In genomic region chr7:25205355-25206093, GRCm38 (mm10) we compare ENCODE assay signal across 11 mouse cellular contexts. TPM values are rescaled to one million over a fixed set of nuclear protein-coding genes. Genes with fewer than 3 reads are reported as not detected.
DNase-seq lines count a peak whose midpoint lies in the region; ATAC-seq and TF ChIP-seq lines count a peak whose summit lies in the region.
"Had no signal": no experiment of that assay in that cellular context is flagged by ENCODE, and none has a peak within 500 bp of the region (broad histone marks: within the 10 kb centered on the region; RNA-seq: fewer than 3 reads in every experiment).

No protein-coding gene starts in this region.

- no peak for TF ChIP-seq EP300 in stomach, postnatal 0 days (optimal IDR thresholded peaks at IDR 0.05)

- no peak for TF ChIP-seq CTCF in stomach, postnatal 0 days (IDR thresholded peaks at IDR 0.05; ENCODE audit: low read depth)

- H3K27me3 ChIP-seq in heart, embryonic 15.5 days = no peaks in the 10 kb centered on the region
- H3K27me3 ChIP-seq in stomach, postnatal 0 days (ENCODE audit: control insufficient read depth, insufficient read depth, low read length) = no peaks in the 10 kb centered on the region
- no peaks in the 10 kb centered on the region for H3K27me3 ChIP-seq in forebrain, embryonic 13.5 days
- H3K27me3 ChIP-seq: forebrain, embryonic 15.5 days; neural tube, embryonic 12.5 days had no signal

- peaks cover 22% of the 10 kb centered on the region; the same call in 1 of the 2 replicates for H3K36me3 ChIP-seq in heart, embryonic 15.5 days
- H3K36me3 ChIP-seq in stomach, postnatal 0 days (ENCODE audit: control insufficient read depth, insufficient read depth, low read length) = peaks cover 8% of the 10 kb centered on the region; the same call in 1 of the 2 replicates
- H3K36me3 ChIP-seq in forebrain, embryonic 13.5 days (ENCODE audit: poor library complexity, severe bottlenecking) = peaks cover 75% of the 10 kb centered on the region

- no peak overlapping the region for H3K4me3 ChIP-seq in heart, embryonic 15.5 days
- H3K4me3 ChIP-seq in brown adipose tissue, adult 24 weeks (ENCODE audit: insufficient read depth, low read depth, low read length) = no peak overlapping the region
- no peak overlapping the region for H3K4me3 ChIP-seq in stomach, postnatal 0 days (ENCODE audit: low read depth, low read length)
- no peak overlapping the region for H3K4me3 ChIP-seq in forebrain, embryonic 13.5 days
- H3K4me3 ChIP-seq: forebrain, embryonic 15.5 days; neural tube, embryonic 12.5 days had no signal

- WGBS in heart, embryonic 15.5 days = 71% methylated on average over 16 of the region's 16 CpGs
- 71% methylated on average over 16 of the region's 16 CpGs for WGBS in stomach, postnatal 0 days
- WGBS in forebrain, embryonic 13.5 days = 91% methylated on average over 16 of the region's 16 CpGs

- H3K27ac ChIP-seq in heart, embryonic 15.5 days = 0 out of 2 replicates have a peak overlapping the region, but pooled peaks have one; percentile 2
- 0 out of 2 replicates have a peak overlapping the region, but pooled peaks have one; percentile 20 for H3K27ac ChIP-seq in brown adipose tissue, adult 24 weeks (replicated peaks; ENCODE audit: low read depth, low read length)
- peak overlapping the region; percentile 65 for H3K27ac ChIP-seq in stomach, postnatal 0 days (replicated peaks)
- H3K27ac ChIP-seq in forebrain, embryonic 13.5 days = no peak overlapping the region
- H3K27ac ChIP-seq: forebrain, embryonic 15.5 days; hindbrain, postnatal 0 days; neural tube, embryonic 12.5 days had no signal

- ATAC-seq in heart, embryonic 15.5 days (replicated peaks; ENCODE audit: insufficient number of reproducible peaks, insufficient read depth, low FRiP score, low read depth) = no peak
- no peak for ATAC-seq in stomach, postnatal 0 days (ENCODE audit: low FRiP score, low TSS enrichment)
- no peak for ATAC-seq in forebrain, embryonic 13.5 days
- ATAC-seq: forebrain, embryonic 15.5 days; hindbrain, postnatal 0 days had no signal

- no peak for DNase-seq in heart, adult 11 months
- peak; percentile 33 for DNase-seq in lung, postnatal 14 days
- no peak for DNase-seq in stomach, postnatal 0 days (ENCODE audit: low spot score)
- DNase-seq in adrenal gland, postnatal 25 days = no peak
- no peak for DNase-seq in frontal cortex, adult 2 months (ENCODE audit: extremely low spot score in 1 of 2, low spot score in 1 of 2)

- H3K4me1 ChIP-seq in heart, embryonic 15.5 days (replicated peaks) = peaks cover 8% of the 10 kb centered on the region; the same call in 1 of the 2 replicates
- H3K4me1 ChIP-seq in brown adipose tissue, adult 24 weeks (ENCODE audit: control insufficient read depth, insufficient read depth, insufficient read length, low read length) = no peaks in the 10 kb centered on the region
- H3K4me1 ChIP-seq in stomach, postnatal 0 days (replicated peaks; ENCODE audit: control insufficient read depth, insufficient read depth) = no peaks in the 10 kb centered on the region
- no peaks in the 10 kb centered on the region for H3K4me1 ChIP-seq in forebrain, embryonic 13.5 days
- H3K4me1 ChIP-seq: forebrain, embryonic 15.5 days; neural tube, embryonic 12.5 days had no signal

- no peaks in the 10 kb centered on the region for H3K9me3 ChIP-seq in heart, embryonic 15.5 days (replicated peaks)
- no peaks in the 10 kb centered on the region for H3K9me3 ChIP-seq in stomach, postnatal 0 days (ENCODE audit: control insufficient read depth, low read length)
- H3K9me3 ChIP-seq in forebrain, embryonic 13.5 days (replicated peaks) = no peaks in the 10 kb centered on the region
- H3K9me3 ChIP-seq: forebrain, embryonic 15.5 days; neural tube, embryonic 12.5 days had no signal

- H3K9ac ChIP-seq in heart, embryonic 15.5 days = no peak overlapping the region
- peak overlapping the region; percentile 35; the same call in 1 of the 2 replicates for H3K9ac ChIP-seq in stomach, postnatal 0 days (ENCODE audit: low read length)
- no peak overlapping the region for H3K9ac ChIP-seq in forebrain, embryonic 13.5 days
- H3K9ac ChIP-seq: forebrain, embryonic 15.5 days; neural tube, embryonic 12.5 days had no signal

- H3K4me2 ChIP-seq in heart, embryonic 15.5 days = no peak overlapping the region
- H3K4me2 ChIP-seq in stomach, postnatal 0 days (replicated peaks; ENCODE audit: low read depth) = no peak overlapping the region
- no peak overlapping the region for H3K4me2 ChIP-seq in forebrain, embryonic 13.5 days
- H3K4me2 ChIP-seq: forebrain, embryonic 15.5 days; neural tube, embryonic 12.5 days had no signal

RNA-seq across cellular contexts. Expression of gene Dedd2, which starts 14.9 kb away (rescaled TPM):
- polyA plus RNA-seq in heart, embryonic 15.5 days (2015; fragmentation: Nextera tagmentation; extraction: Ambion mirVana) = 6.6 and 9.5 TPM in 2 replicates
- 6.1 and 10.0 TPM in 2 replicates for polyA plus RNA-seq in brown adipose tissue, adult 24 weeks (2012; ENCODE audit: insufficient read depth, insufficient read length, missing spikeins)
- polyA plus RNA-seq in stomach, postnatal 0 days (2015; fragmentation: Nextera tagmentation; extraction: Ambion mirVana) = 20.0 and 20.2 TPM in 2 replicates
- total RNA-seq in adrenal gland, postnatal 25 days (2021) = 17.5 and 18.0 TPM in 2 replicates
- polyA plus RNA-seq in frontal cortex, adult 2 months (2012; rRNA removed) = 21.6 and 22.2 TPM in 2 replicates
- 11.0 and 12.5 TPM in 2 replicates for polyA plus RNA-seq in forebrain, embryonic 13.5 days (2015; fragmentation: Nextera tagmentation; extraction: Ambion mirVana)

RNA-seq across cellular contexts. Expression of gene Zfp526, which starts 15.7 kb away (rescaled TPM):
- polyA plus RNA-seq in heart, embryonic 15.5 days (2015; fragmentation: Nextera tagmentation; extraction: Ambion mirVana) = 1.7 and 2.9 TPM in 2 replicates
- polyA plus RNA-seq in brown adipose tissue, adult 24 weeks (2012; ENCODE audit: insufficient read depth, insufficient read length, missing spikeins) = 1.9 and 2.6 TPM in 2 replicates
- polyA plus RNA-seq in stomach, postnatal 0 days (2015; fragmentation: Nextera tagmentation; extraction: Ambion mirVana) = 1.1 and 1.2 TPM in 2 replicates
- total RNA-seq in adrenal gland, postnatal 25 days (2021) = 14.6 and 16.0 TPM in 2 replicates
- polyA plus RNA-seq in frontal cortex, adult 2 months (2012; rRNA removed) = 7.5 and 7.7 TPM in 2 replicates
- polyA plus RNA-seq in forebrain, embryonic 13.5 days (2015; fragmentation: Nextera tagmentation; extraction: Ambion mirVana) = 2.0 and 2.1 TPM in 2 replicates

RNA-seq across cellular contexts. Expression of gene Pou2f2, which starts 26.0 kb away (rescaled TPM):
- polyA plus RNA-seq in heart, embryonic 15.5 days (2015; fragmentation: Nextera tagmentation; extraction: Ambion mirVana) = 0.49 and 1.9 TPM in 2 replicates
- 0.52 and 0.79 TPM in 2 replicates for polyA plus RNA-seq in brown adipose tissue, adult 24 weeks (2012; ENCODE audit: insufficient read depth, insufficient read length, missing spikeins)
- 0.52 and 0.67 TPM in 2 replicates for polyA plus RNA-seq in stomach, postnatal 0 days (2015; fragmentation: Nextera tagmentation; extraction: Ambion mirVana)
- 0.67 and 1.0 TPM in 2 replicates for total RNA-seq in adrenal gland, postnatal 25 days (2021)
- polyA plus RNA-seq in frontal cortex, adult 2 months (2012; rRNA removed) = 11.5 and 12.2 TPM in 2 replicates
- polyA plus RNA-seq in forebrain, embryonic 13.5 days (2015; fragmentation: Nextera tagmentation; extraction: Ambion mirVana) = 21.9 and 22.2 TPM in 2 replicates

RNA-seq across cellular contexts. Expression of gene Gsk3a, which starts 32.1 kb away (rescaled TPM):
- polyA plus RNA-seq in heart, embryonic 15.5 days (2015; fragmentation: Nextera tagmentation; extraction: Ambion mirVana) = 6.6 and 9.8 TPM in 2 replicates
- 85.4 and 96.9 TPM in 2 replicates for polyA plus RNA-seq in brown adipose tissue, adult 24 weeks (2012; ENCODE audit: insufficient read depth, insufficient read length, missing spikeins)
- polyA plus RNA-seq in stomach, postnatal 0 days (2015; fragmentation: Nextera tagmentation; extraction: Ambion mirVana) = 5.1 and 5.3 TPM in 2 replicates
- total RNA-seq in adrenal gland, postnatal 25 days (2021) = 97.4 and 108 TPM in 2 replicates
- polyA plus RNA-seq in frontal cortex, adult 2 months (2012; rRNA removed) = 241 and 244 TPM in 2 replicates
- polyA plus RNA-seq in forebrain, embryonic 13.5 days (2015; fragmentation: Nextera tagmentation; extraction: Ambion mirVana) = 11.2 and 12.9 TPM in 2 replicates

RNA-seq across cellular contexts. Expression of gene Erf, which starts 45.0 kb away (rescaled TPM):
- 12.1 and 13.2 TPM in 2 replicates for polyA plus RNA-seq in heart, embryonic 15.5 days (2015; fragmentation: Nextera tagmentation; extraction: Ambion mirVana)
- 7.1 and 7.4 TPM in 2 replicates for polyA plus RNA-seq in brown adipose tissue, adult 24 weeks (2012; ENCODE audit: insufficient read depth, insufficient read length, missing spikeins)
- 8.1 and 8.8 TPM in 2 replicates for polyA plus RNA-seq in stomach, postnatal 0 days (2015; fragmentation: Nextera tagmentation; extraction: Ambion mirVana)
- total RNA-seq in adrenal gland, postnatal 25 days (2021) = 19.4 and 33.2 TPM in 2 replicates
- 38.9 TPM in 2 replicates for polyA plus RNA-seq in frontal cortex, adult 2 months (2012; rRNA removed)
- 5.5 and 5.8 TPM in 2 replicates for polyA plus RNA-seq in forebrain, embryonic 13.5 days (2015; fragmentation: Nextera tagmentation; extraction: Ambion mirVana)
